Mouse (Mus musculus) hindbrain, embryonic 11.5 days (tissue): ENCODE data around the gene Casp1. TPM values are rescaled to one million over a fixed set of nuclear protein-coding genes. Genes with fewer than 3 reads are reported as not detected.

Experiments
- ATAC-seq: fragments of 200-750 bp; cut with Nextera tagmentation; 2 replicates; pipeline ENCODE4 v1.8.0; 2017; ENCODE audit warnings: mild to moderate bottlenecking, moderate TSS enrichment, moderate library complexity; ENCODE audit not compliant: low FRiP score
- DNase-seq: peaks from one replicate; pipeline ENCODE4 v3.0.0-alpha.2; 2015; ENCODE audit warnings: low spot score
- H3K27ac ChIP-seq: fragments of 300-500 bp; sonication (generic); 2 replicates; pipeline ENCODE4 v1.5.1; 2014; ENCODE audit warnings: mild to moderate bottlenecking, low read depth, low read length
- H3K27me3 ChIP-seq: fragments of 300-500 bp; sonication (generic); 2 replicates; pipeline ENCODE4 v1.6.1; 2014; ENCODE audit warnings: mild to moderate bottlenecking, low read length, moderate library complexity, mixed read lengths; ENCODE audit not compliant: control insufficient read depth, insufficient read depth
- H3K36me3 ChIP-seq: fragments of 300-500 bp; sonication (generic); 2 replicates; pipeline ENCODE4 v1.6.1; 2014; ENCODE audit warnings: mild to moderate bottlenecking, low read length, moderate library complexity, mixed read lengths; ENCODE audit not compliant: control insufficient read depth, insufficient read depth
- H3K4me1 ChIP-seq: fragments of 300-500 bp; sonication (generic); replicated peaks from 2 replicates; pipeline ENCODE4 v1.6.1; 2014; ENCODE audit warnings: low read length, mixed read lengths; ENCODE audit not compliant: control insufficient read depth, insufficient read depth
- H3K4me2 ChIP-seq: fragments of 300-500 bp; sonication (generic); replicated peaks from 2 replicates; pipeline ENCODE4 v1.6.1; 2014; ENCODE audit warnings: mild to moderate bottlenecking, low read depth, low read length
- H3K4me3 ChIP-seq: fragments of 300-500 bp; sonication (generic); 2 replicates; pipeline ENCODE4 v1.5.1; 2014; ENCODE audit warnings: low read depth, low read length
- H3K9ac ChIP-seq: fragments of 300-500 bp; sonication (generic); 2 replicates; pipeline ENCODE4 v1.6.1; 2014; ENCODE audit warnings: low read depth, low read length
- H3K9me3 ChIP-seq: fragments of 300-500 bp; sonication (generic); 2 replicates; pipeline ENCODE4 v1.6.1; 2016; ENCODE audit warnings: low read length; ENCODE audit not compliant: control insufficient read depth
- WGBS: fragments of 180-500 bp; shearing (Covaris S2); extraction: QIAGEN DNeasy Blood & Tissue Kit; methylation state at CpG from one replicate; pipeline ENCODE4 v1.1.7; 2014; 5-methylcytosine and 5-hydroxymethylcytosine counted together
- polyA plus RNA-seq: library from polyadenylated mRNA; unstranded; fragments of >200 nt; fragmentation: Nextera tagmentation; extraction: Ambion mirVana; gene quantifications from 2 replicates; pipeline ENCODE4 v1.2.1, GENCODE M21; 2014

Gene Casp1
- polyA plus RNA-seq, 1 experiment from 2014 or later: 0.45 TPM

DNA sequence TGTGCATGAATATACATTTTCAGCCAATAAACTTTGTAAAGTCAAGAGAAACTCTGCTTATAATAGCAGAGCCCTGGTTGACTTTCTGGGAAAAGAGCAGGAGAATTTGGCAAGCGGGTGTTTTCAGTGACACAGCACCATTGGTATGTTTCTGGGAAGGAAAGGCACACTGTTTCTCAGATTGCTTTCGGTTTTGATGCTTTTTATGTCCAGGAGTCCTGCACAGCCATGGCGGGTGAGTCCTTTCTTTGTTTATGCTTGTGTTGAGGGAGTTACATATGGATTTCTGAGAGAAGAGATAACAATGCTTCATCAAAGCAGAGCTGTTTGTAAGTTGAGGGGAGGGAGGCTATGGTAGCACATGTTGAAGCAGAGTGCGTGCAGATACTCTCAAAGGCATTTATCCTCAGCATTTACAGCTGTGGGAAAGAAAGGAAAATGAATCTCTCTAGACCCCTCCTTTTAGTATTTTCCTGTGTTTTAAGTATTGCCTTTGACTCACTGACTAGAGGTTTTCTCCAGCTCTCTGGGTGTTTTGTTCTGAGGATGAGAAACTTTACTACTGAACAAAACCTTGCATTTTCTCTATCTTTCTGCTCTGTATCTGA is 47.1 kb downstream of the Casp1 start, which contains the start of gene Casp12:
Gene Casp12, plus strand, starts transcription at position 140 of the 608 bp plus-strand sequence.
- 83% methylated on average over 4 of the region's 4 CpGs for WGBS
- DNase-seq: no peak
- Histone ChIP-seq H3K4me2 (no peak within 1 kb of the TSS), H3K9ac (no peak within 1 kb of the TSS), H3K4me1 (no peaks in the 10 kb centered on the region), H3K9me3 (no peaks in the 10 kb centered on the region), H3K36me3 (no peaks in the 10 kb centered on the region), H3K4me3 (no peak within 1 kb of the TSS), H3K27me3 (no peaks in the 10 kb centered on the region), H3K27ac (no peak within 1 kb of the TSS)
- no peak for ATAC-seq

DNA sequence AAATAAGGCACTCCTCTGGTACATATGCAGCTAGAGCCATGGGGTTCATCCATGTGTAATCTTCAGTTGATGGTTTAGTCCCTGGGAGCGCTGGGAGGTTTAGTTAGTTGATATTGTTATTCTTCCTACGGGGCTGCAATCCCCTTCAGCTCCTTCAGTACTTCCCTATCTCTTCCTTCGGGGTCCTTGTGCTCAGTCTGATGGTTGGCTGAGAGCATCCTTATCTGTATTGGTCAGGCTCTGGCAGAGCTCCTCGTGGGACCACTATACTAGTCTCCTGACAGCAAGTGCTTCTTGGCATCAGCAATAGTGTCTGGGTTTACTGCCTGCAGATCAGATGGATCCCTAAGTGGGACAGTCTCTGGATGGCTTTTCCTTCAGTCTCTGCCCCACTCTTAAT is 49.1 kb downstream of the Casp1 start:
- Histone ChIP-seq H3K9me3 (no peaks in the 10 kb centered on the region), H3K27me3 (no peaks in the 10 kb centered on the region), H3K9ac (no peak overlapping the region), H3K36me3 (no peaks in the 10 kb centered on the region), H3K27ac (no peak overlapping the region), H3K4me3 (no peak overlapping the region), H3K4me2 (no peak overlapping the region), H3K4me1 (no peaks in the 10 kb centered on the region)
- ATAC-seq (no peak), DNase-seq (no peak)
- 76% methylated on average over 4 of the region's 4 CpGs for WGBS

DNA sequence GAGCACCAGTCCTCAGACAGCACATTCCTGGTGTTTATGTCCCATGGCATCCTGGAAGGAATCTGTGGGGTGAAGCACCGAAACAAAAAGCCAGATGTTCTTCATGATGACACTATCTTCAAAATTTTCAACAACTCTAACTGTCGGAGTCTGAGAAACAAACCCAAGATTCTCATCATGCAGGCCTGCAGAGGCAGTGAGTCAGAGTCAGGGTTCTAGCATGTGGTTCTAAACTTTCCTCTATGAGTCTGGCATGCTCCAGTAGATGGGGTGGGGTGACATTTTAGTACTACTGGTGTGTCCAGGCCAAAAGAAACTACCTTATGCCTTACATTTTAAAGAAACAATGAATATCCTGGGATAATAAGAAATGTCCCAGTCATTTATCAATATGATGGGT is 55.4 kb downstream of the Casp1 start:
- H3K4me3 ChIP-seq: no peak overlapping the region
- H3K4me2 ChIP-seq: no peak overlapping the region
- no peak overlapping the region for H3K27ac ChIP-seq
- ATAC-seq (no peak), DNase-seq (no peak)
- no peaks in the 10 kb centered on the region for H3K4me1 ChIP-seq
- WGBS: 77% methylated on average over 2 of the region's 2 CpGs
- H3K27me3 ChIP-seq: no peaks in the 10 kb centered on the region
- H3K9me3 ChIP-seq: no peaks in the 10 kb centered on the region
- no peak overlapping the region for H3K9ac ChIP-seq
- no peaks in the 10 kb centered on the region for H3K36me3 ChIP-seq

DNA sequence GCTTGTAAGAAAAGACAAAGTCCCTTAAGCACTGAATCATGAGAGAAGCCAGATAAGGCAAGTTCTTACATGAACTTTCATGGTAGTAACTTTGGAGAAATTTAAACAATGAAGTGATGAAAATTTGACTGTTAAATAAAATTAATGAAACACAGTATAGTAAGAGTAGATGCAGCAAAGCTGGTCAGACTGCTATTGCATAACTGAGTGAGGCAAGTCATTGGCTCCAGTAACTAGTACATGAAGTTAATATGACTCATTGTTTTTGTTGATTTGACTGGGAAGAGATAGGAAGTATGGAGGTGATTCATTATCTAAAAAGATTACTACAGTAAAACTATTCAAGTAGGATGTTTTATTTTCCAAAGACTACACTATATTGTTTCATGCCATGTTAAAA is 58.5 kb downstream of the Casp1 start:
- no peaks in the 10 kb centered on the region for H3K36me3 ChIP-seq
- ATAC-seq: no peak
- H3K27me3 ChIP-seq: no peaks in the 10 kb centered on the region

More for the DNA sequence above, 58.5 kb downstream of the Casp1 start:
- no peaks in the 10 kb centered on the region for H3K4me1 ChIP-seq
- DNase-seq: no peak
- no peaks in the 10 kb centered on the region for H3K9me3 ChIP-seq
- H3K9ac ChIP-seq: no peak overlapping the region
- H3K4me3 ChIP-seq: no peak overlapping the region
- H3K27ac ChIP-seq: no peak overlapping the region
- no peak overlapping the region for H3K4me2 ChIP-seq

Other genes with a start within 250 kb of the Casp1 start
- 0.20 and 0.33 TPM in 2 replicates for gene Casp4, start 10.3 kb downstream of the Casp1 start, polyA plus RNA-seq
- not detected in 2 replicates for gene Casp12, start 46.9 kb downstream of the Casp1 start, polyA plus RNA-seq